In genomic region chr19:32792610-32793009, GRCm38 (mm10) we compare ENCODE assay signal across 8 mouse cellular contexts. TPM values are rescaled to one million over a fixed set of nuclear protein-coding genes. Genes with fewer than 3 reads are reported as not detected.
A peak's percentile ranks its signal among the peaks of the same experiment; 100 is the strongest.
DNase-seq lines count a peak whose midpoint lies in the region; ATAC-seq and TF ChIP-seq lines count a peak whose summit lies in the region.

No protein-coding gene starts in this region.

- TF ChIP-seq CTCF in MEL (IDR thresholded peaks at IDR 0.05 in 2 of 3, conservative IDR thresholded peaks at IDR 0.05 in 1 of 3; ENCODE audit: control insufficient read depth in 1 of 3, insufficient read depth in 1 of 3, low read depth in 2 of 3, low read length in 3 of 3, poor library complexity in 1 of 3, severe bottlenecking in 1 of 3) = no peak

- no peaks in the 10 kb centered on the region for H3K9me3 ChIP-seq in MEL (replicated peaks; ENCODE audit: insufficient read depth, low read length)
- no peaks in the 10 kb centered on the region for H3K9me3 ChIP-seq in kidney, embryonic 15.5 days (replicated peaks)

- H3K9ac ChIP-seq in MEL (ENCODE audit: control insufficient read depth, low read depth, low read length, poor library complexity, severe bottlenecking) = no peak overlapping the region
- no peak overlapping the region for H3K9ac ChIP-seq in kidney, embryonic 15.5 days

- TF ChIP-seq POLR2A in MEL (IDR thresholded peaks at IDR 0.05; ENCODE audit: control insufficient read depth in 1 of 2, insufficient read depth in 1 of 2, low read depth in 1 of 2, low read length in 2 of 2, poor library complexity in 1 of 2) = no peak

- peak; percentile 19 for DNase-seq in embryo, embryonic 11.5 days (ENCODE audit: low read depth, low spot score)
- DNase-seq in embryo, embryonic 10 days (ENCODE audit: low spot score) = no peak
- peak; percentile 93 for DNase-seq in MEL (ENCODE audit: low read depth, low spot score)
- DNase-seq in cerebellum, postnatal 10 days = peak; percentile 89 to 91
- DNase-seq in heart, adult 8-10 months (ENCODE audit: low spot score) = peak; percentile 63
- peak; percentile 72 to 80 for DNase-seq in lung, postnatal 4 days
- DNase-seq in urinary bladder, postnatal 36 days (ENCODE audit: low spot score in 2 of 2) = peak; percentile 33 to 71

- H3K27me3 ChIP-seq in MEL (ENCODE audit: control insufficient read depth in 1 of 2, insufficient read depth in 2 of 2, low read length in 2 of 2) = no peaks in the 10 kb centered on the region
- H3K27me3 ChIP-seq in kidney, embryonic 15.5 days = no peaks in the 10 kb centered on the region

- TF ChIP-seq RAD21 in MEL (IDR thresholded peaks at IDR 0.05; ENCODE audit: low read depth, low read length) = no peak; the same call in 1 of the 2 replicates

- H3K4me3 ChIP-seq in MEL (ENCODE audit: control insufficient read depth in 1 of 2, insufficient read depth in 1 of 2, low read depth in 2 of 2, low read length in 2 of 2) = peak overlapping the region in 1 of 2 experiments; percentile 23; a peak in 2 of 4 replicates
- no peak overlapping the region for H3K4me3 ChIP-seq in kidney, embryonic 15.5 days (replicated peaks)

- TF ChIP-seq EP300 in MEL (IDR thresholded peaks at IDR 0.05; ENCODE audit: low read depth in 1 of 2, low read length in 2 of 2) = peak; percentile 61 to 71

- H3K27ac ChIP-seq in MEL (ENCODE audit: control insufficient read depth, low read depth, low read length) = no peak overlapping the region
- no peak overlapping the region for H3K27ac ChIP-seq in kidney, embryonic 15.5 days

- H3K4me2 ChIP-seq in kidney, embryonic 15.5 days = no peak overlapping the region

- peak; percentile 56; the same call in 1 of the 2 replicates for ATAC-seq in kidney, embryonic 15.5 days (replicated peaks; ENCODE audit: low FRiP score)

- 14% methylated on average over 6 of the region's 6 CpGs for WGBS in kidney, embryonic 15.5 days

- H3K79me2 ChIP-seq in MEL (ENCODE audit: control insufficient read depth, insufficient read depth, low read length, poor library complexity) = peaks cover 34% of the 10 kb centered on the region

- H3K4me1 ChIP-seq in MEL (ENCODE audit: control insufficient read depth in 1 of 2, insufficient read depth in 2 of 2, low read length in 2 of 2) = peaks cover 10 to 19% of the 10 kb centered on the region in 2 experiments
- peaks cover 37% of the 10 kb centered on the region for H3K4me1 ChIP-seq in kidney, embryonic 15.5 days

- H3K36me3 ChIP-seq in MEL (ENCODE audit: control insufficient read depth in 1 of 2, insufficient read depth in 2 of 2, low read length in 2 of 2) = peaks cover 13 to 26% of the 10 kb centered on the region in 2 experiments
- H3K36me3 ChIP-seq in kidney, embryonic 15.5 days = no peaks in the 10 kb centered on the region

TF ChIP-seq in MEL, 35 proteins besides CTCF, POLR2A, EP300 and RAD21:
- TF ChIP-seq MAZ (IDR thresholded peaks at IDR 0.05; ENCODE audit: low read depth, low read length) (no peak), MYC (IDR thresholded peaks at IDR 0.05; ENCODE audit: low read depth, low read length) (peak; percentile 54; the same call in 1 of the 2 replicates), HCFC1 (IDR thresholded peaks at IDR 0.05; ENCODE audit: low read depth, low read length) (no peak), MAX (IDR thresholded peaks at IDR 0.05; ENCODE audit: low read length) (peak; percentile 64), SMC3 (IDR thresholded peaks at IDR 0.05; ENCODE audit: low read depth, low read length) (peak; percentile 11; the same call in 1 of the 2 replicates), GATA1 (IDR thresholded peaks at IDR 0.05; ENCODE audit: low read depth, low read length) (peak; percentile 60; the same call in 1 of the 2 replicates), RCOR1 (IDR thresholded peaks at IDR 0.05; ENCODE audit: low read depth, low read length) (peak; percentile 66), CHD2 (IDR thresholded peaks at IDR 0.05; ENCODE audit: low read length) (no peak), NELFE (IDR thresholded peaks at IDR 0.05; ENCODE audit: low read depth, low read length) (no peak), MYB (IDR thresholded peaks at IDR 0.05; ENCODE audit: low read depth, low read length) (no peak), MAFK (IDR thresholded peaks at IDR 0.05; ENCODE audit: borderline replicate concordance, low read depth, low read length) (no peak; the same call in 1 of the 2 replicates), UBTF (IDR thresholded peaks at IDR 0.05; ENCODE audit: borderline replicate concordance, insufficient read depth, low read depth, low read length) (no peak), TCF12 (IDR thresholded peaks at IDR 0.05; ENCODE audit: low read depth, low read length) (peak; percentile 54; the same call in 1 of the 2 replicates), POLR2AphosphoS5 (IDR thresholded peaks at IDR 0.05; ENCODE audit: borderline replicate concordance, low read depth, low read length) (no peak), ZKSCAN1 (IDR thresholded peaks at IDR 0.05; ENCODE audit: low read depth, low read length) (no peak), MXI1 (IDR thresholded peaks at IDR 0.05; ENCODE audit: low read depth, low read length) (peak; percentile 81; the same call in 1 of the 2 replicates), USF1 (IDR thresholded peaks at IDR 0.05; ENCODE audit: low read depth, low read length) (peak; percentile 79), BHLHE40 (IDR thresholded peaks at IDR 0.05; ENCODE audit: borderline replicate concordance, low read depth, low read length) (peak; percentile 44; the same call in 1 of the 2 replicates), SIN3A (IDR thresholded peaks at IDR 0.05; ENCODE audit: low read length) (peak; percentile 79), ETS1 (IDR thresholded peaks at IDR 0.05; ENCODE audit: low read depth, low read length) (peak; percentile 89), JUND (IDR thresholded peaks at IDR 0.05; ENCODE audit: low read depth, low read length) (no peak), TAL1 (IDR thresholded peaks at IDR 0.05; ENCODE audit: low read length) (peak; percentile 18; the same call in 1 of the 2 replicates), MEF2A (IDR thresholded peaks at IDR 0.05; ENCODE audit: extremely low read depth, insufficient replicate concordance, low read depth, low read length, poor library complexity, severe bottlenecking) (peak; percentile 74; the same call in 1 of the 2 replicates), POLR2AphosphoS2 (IDR thresholded peaks at IDR 0.05; ENCODE audit: low read length) (no peak), E2F4 (IDR thresholded peaks at IDR 0.05; ENCODE audit: borderline replicate concordance, low read depth, low read length) (no peak), ZC3H11A (IDR thresholded peaks at IDR 0.05; ENCODE audit: low read depth, low read length) (no peak)

RNA-seq across cellular contexts. Expression of gene Pten, which starts 35.3 kb away (rescaled TPM):
- total RNA-seq in MEL (2012; rRNA removed) = 35.3 and 35.8 TPM in 2 replicates
- 100 to 1,000 TPM in 1 of 2 experiments, 10 to 100 TPM in 1; 22.7 to 104 TPM for polyA plus RNA-seq in MEL (2012; ENCODE audit: insufficient read depth in 1 of 2, insufficient read length in 2 of 2, low read depth in 1 of 2, low replicate concordance in 2 of 2, missing spikeins in 1 of 2)
- total RNA-seq in heart, adult 8-10 months (2022) = 10 to 100 TPM; 54.6 to 66.1 (median 59.4) TPM
- polyA plus RNA-seq in kidney, embryonic 15.5 days (2015; fragmentation: Nextera tagmentation; extraction: Ambion mirVana) = 8.3 and 8.7 TPM in 2 replicates

RNA-seq across cellular contexts. Expression of gene Atad1, which starts 53.0 kb away (rescaled TPM):
- total RNA-seq in MEL (2012; rRNA removed) = 45.6 and 48.4 TPM in 2 replicates
- polyA plus RNA-seq in MEL (2012; ENCODE audit: insufficient read depth in 1 of 2, insufficient read length in 2 of 2, low read depth in 1 of 2, low replicate concordance in 2 of 2, missing spikeins in 1 of 2) = 10 to 100 TPM in 1 of 2 experiments, not detected in 1; 35.8 TPM
- total RNA-seq in heart, adult 8-10 months (2022) = 10 to 100 TPM; 82.6 to 92.2 (median 84.8) TPM
- 82.5 and 85.7 TPM in 2 replicates for polyA plus RNA-seq in kidney, embryonic 15.5 days (2015; fragmentation: Nextera tagmentation; extraction: Ambion mirVana)
